Mouse (Mus musculus): ENCODE results near the gene Dkkl1. TPM values are rescaled to one million over a fixed set of nuclear protein-coding genes. Genes with fewer than 3 reads are reported as not detected.

The Dkkl1 gene
- total and polyA plus RNA-seq, 3 experiments: 9.2 to 32.0 TPM; not detected in 1

DNA sequence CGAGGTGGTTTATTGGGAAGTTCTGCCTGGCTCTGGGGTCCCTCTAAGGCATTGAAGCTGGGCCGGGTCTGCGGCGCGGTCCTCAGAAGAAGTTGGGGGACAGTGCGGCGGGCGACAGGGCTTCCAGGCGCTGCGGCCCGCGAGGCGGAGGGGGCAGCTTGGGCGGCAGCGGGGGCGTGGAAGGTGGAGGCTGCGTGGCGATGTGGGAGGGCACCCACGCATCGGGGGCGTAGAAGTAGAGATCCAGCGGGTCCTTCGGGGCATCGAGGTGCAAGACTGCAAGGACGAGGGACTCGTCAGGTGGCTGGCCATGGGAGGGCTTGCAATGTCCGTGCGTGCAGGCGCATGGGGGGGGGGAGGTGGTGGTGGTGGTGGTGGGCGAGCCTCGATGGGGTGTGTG, 35.6 kb downstream of the Dkkl1 start:
- no peaks in the 10 kb centered on the region for H3K36me3 ChIP-seq (ENCODE audit: control insufficient read depth in 1 of 2, insufficient read depth in 2 of 2, low read length in 2 of 2)
- no peaks in the 10 kb centered on the region for H3K79me2 ChIP-seq (ENCODE audit: control insufficient read depth, insufficient read depth, low read length, poor library complexity)
- no peak overlapping the region for H3K9ac ChIP-seq (ENCODE audit: control insufficient read depth, low read depth, low read length, poor library complexity, severe bottlenecking)
- no peaks in the 10 kb centered on the region for H3K27me3 ChIP-seq (ENCODE audit: control insufficient read depth in 1 of 2, insufficient read depth in 2 of 2, low read length in 2 of 2)
- H3K4me1 ChIP-seq (ENCODE audit: control insufficient read depth in 1 of 2, insufficient read depth in 2 of 2, low read length in 2 of 2): no peaks in the 10 kb centered on the region
- H3K4me3 ChIP-seq (ENCODE audit: control insufficient read depth in 1 of 2, insufficient read depth in 1 of 2, low read depth in 2 of 2, low read length in 2 of 2): no peak overlapping the region
- no peak overlapping the region for H3K27ac ChIP-seq (ENCODE audit: control insufficient read depth, low read depth, low read length)
- H3K9me3 ChIP-seq (replicated peaks; ENCODE audit: insufficient read depth, low read length): no peaks in the 10 kb centered on the region
- TF ChIP-seq RCOR1 (IDR thresholded peaks at IDR 0.05; ENCODE audit: low read depth, low read length) (no peak), CTCF (IDR thresholded peaks at IDR 0.05 in 2 of 3, conservative IDR thresholded peaks at IDR 0.05 in 1 of 3; ENCODE audit: control insufficient read depth in 1 of 3, insufficient read depth in 1 of 3, low read depth in 2 of 3, low read length in 3 of 3, poor library complexity in 1 of 3, severe bottlenecking in 1 of 3) (no peak), UBTF (IDR thresholded peaks at IDR 0.05; ENCODE audit: borderline replicate concordance, insufficient read depth, low read depth, low read length) (no peak), POLR2A (IDR thresholded peaks at IDR 0.05; ENCODE audit: control insufficient read depth in 1 of 2, insufficient read depth in 1 of 2, low read depth in 1 of 2, low read length in 2 of 2, poor library complexity in 1 of 2) (no peak)
- DNase-seq (ENCODE audit: low read depth, low spot score): no peak

DNA sequence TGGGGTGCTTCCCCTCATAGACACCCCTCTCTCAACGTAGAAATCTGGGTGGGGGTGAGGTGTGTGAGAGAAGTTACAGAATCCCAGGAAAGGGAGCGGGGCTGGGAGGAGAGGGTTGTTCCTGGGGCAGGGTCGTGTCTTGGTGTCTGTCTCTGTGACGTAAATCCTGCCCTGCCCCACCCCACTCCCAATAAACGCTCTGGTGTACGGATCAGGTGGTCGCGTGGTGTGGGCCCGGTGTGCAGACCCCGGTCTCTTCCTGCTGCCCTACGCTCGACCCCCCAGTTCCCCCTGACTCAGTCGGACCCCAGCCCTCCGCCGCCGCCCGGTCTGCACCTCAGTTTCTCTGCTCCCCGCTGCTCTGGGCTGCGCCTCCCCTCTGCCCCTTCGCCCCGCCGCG, 36.0 kb downstream of the Dkkl1 start:
- no peak for DNase-seq (ENCODE audit: low read depth, low spot score)
- H3K9ac ChIP-seq (ENCODE audit: control insufficient read depth, low read depth, low read length, poor library complexity, severe bottlenecking): no peak overlapping the region

DNA sequence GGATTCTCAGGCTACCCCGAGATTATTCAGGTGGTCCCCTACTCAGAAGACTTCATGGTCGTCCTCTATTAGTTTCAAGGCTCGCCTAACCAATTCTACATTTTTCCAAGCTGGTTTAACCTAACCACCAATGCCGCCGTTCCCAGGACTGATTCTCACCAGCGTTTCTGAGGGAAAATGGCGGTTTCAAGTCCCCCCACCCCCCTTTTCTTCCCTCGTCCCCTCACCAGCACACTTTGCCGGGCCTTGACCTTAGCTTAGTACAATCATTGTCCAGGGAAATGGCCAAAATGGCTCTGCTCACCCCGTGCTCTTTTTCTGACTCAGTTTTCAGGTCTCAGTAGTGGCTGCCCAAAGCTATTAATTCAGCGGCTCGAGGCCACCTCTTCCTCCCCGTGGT, 36.5 kb downstream of the Dkkl1 start:
- Histone ChIP-seq H3K36me3 (ENCODE audit: control insufficient read depth in 1 of 2, insufficient read depth in 2 of 2, low read length in 2 of 2) (no peaks in the 10 kb centered on the region), H3K79me2 (ENCODE audit: control insufficient read depth, insufficient read depth, low read length, poor library complexity) (no peaks in the 10 kb centered on the region), H3K9ac (ENCODE audit: control insufficient read depth, low read depth, low read length, poor library complexity, severe bottlenecking) (no peak overlapping the region), H3K27ac (ENCODE audit: control insufficient read depth, low read depth, low read length) (no peak overlapping the region), H3K9me3 (replicated peaks; ENCODE audit: insufficient read depth, low read length) (no peaks in the 10 kb centered on the region), H3K4me3 (ENCODE audit: control insufficient read depth in 1 of 2, insufficient read depth in 1 of 2, low read depth in 2 of 2, low read length in 2 of 2) (no peak overlapping the region), H3K4me1 (ENCODE audit: control insufficient read depth in 1 of 2, insufficient read depth in 2 of 2, low read length in 2 of 2) (no peaks in the 10 kb centered on the region), H3K27me3 (ENCODE audit: control insufficient read depth in 1 of 2, insufficient read depth in 2 of 2, low read length in 2 of 2) (no peaks in the 10 kb centered on the region)
- DNase-seq (ENCODE audit: low read depth, low spot score): no peak
- no peak for TF ChIP-seq CHD2 (IDR thresholded peaks at IDR 0.05; ENCODE audit: low read length)
- no peak for TF ChIP-seq RCOR1 (IDR thresholded peaks at IDR 0.05; ENCODE audit: low read depth, low read length)
- no peak for TF ChIP-seq ELF1 (IDR thresholded peaks at IDR 0.05; ENCODE audit: low read depth, low read length)
- no peak for TF ChIP-seq MXI1 (IDR thresholded peaks at IDR 0.05; ENCODE audit: low read depth, low read length)
- no peak for TF ChIP-seq NELFE (IDR thresholded peaks at IDR 0.05; ENCODE audit: low read depth, low read length)
- TF ChIP-seq GATA1 (IDR thresholded peaks at IDR 0.05; ENCODE audit: low read depth, low read length): no peak
- TF ChIP-seq JUND (IDR thresholded peaks at IDR 0.05; ENCODE audit: low read depth, low read length): no peak
- no peak for TF ChIP-seq POLR2AphosphoS5 (IDR thresholded peaks at IDR 0.05; ENCODE audit: borderline replicate concordance, low read depth, low read length)
- TF ChIP-seq ZNF384 (IDR thresholded peaks at IDR 0.05; ENCODE audit: low read depth, low read length): no peak
- no peak for TF ChIP-seq CTCF (IDR thresholded peaks at IDR 0.05 in 2 of 3, conservative IDR thresholded peaks at IDR 0.05 in 1 of 3; ENCODE audit: control insufficient read depth in 1 of 3, insufficient read depth in 1 of 3, low read depth in 2 of 3, low read length in 3 of 3, poor library complexity in 1 of 3, severe bottlenecking in 1 of 3)
- no peak for TF ChIP-seq ETS1 (IDR thresholded peaks at IDR 0.05; ENCODE audit: low read depth, low read length)
- TF ChIP-seq POLR2AphosphoS2 (IDR thresholded peaks at IDR 0.05; ENCODE audit: low read length): no peak
- no peak for TF ChIP-seq TCF12 (IDR thresholded peaks at IDR 0.05; ENCODE audit: low read depth, low read length)
- no peak for TF ChIP-seq KAT2A (conservative IDR thresholded peaks at IDR 0.05; ENCODE audit: low read depth, low read length)
- no peak for TF ChIP-seq USF2 (IDR thresholded peaks at IDR 0.05; ENCODE audit: borderline replicate concordance in 1 of 2, insufficient read depth in 1 of 2, low read depth in 1 of 2, low read length in 2 of 2)
- TF ChIP-seq MAX (IDR thresholded peaks at IDR 0.05; ENCODE audit: low read length): no peak
- no peak for TF ChIP-seq E2F4 (IDR thresholded peaks at IDR 0.05; ENCODE audit: borderline replicate concordance, low read depth, low read length)
- TF ChIP-seq MYC (IDR thresholded peaks at IDR 0.05; ENCODE audit: low read depth, low read length): no peak
- TF ChIP-seq MAFK (IDR thresholded peaks at IDR 0.05; ENCODE audit: borderline replicate concordance, low read depth, low read length): no peak

More for the DNA sequence above, 36.0 kb downstream of the Dkkl1 start:
- TF ChIP-seq NELFE (IDR thresholded peaks at IDR 0.05; ENCODE audit: low read depth, low read length): no peak
- no peak for TF ChIP-seq MAFK (IDR thresholded peaks at IDR 0.05; ENCODE audit: borderline replicate concordance, low read depth, low read length)
- TF ChIP-seq BHLHE40 (IDR thresholded peaks at IDR 0.05; ENCODE audit: borderline replicate concordance, low read depth, low read length): no peak
- no peak for TF ChIP-seq POLR2A (IDR thresholded peaks at IDR 0.05; ENCODE audit: control insufficient read depth in 1 of 2, insufficient read depth in 1 of 2, low read depth in 1 of 2, low read length in 2 of 2, poor library complexity in 1 of 2)
- H3K4me1 ChIP-seq (ENCODE audit: control insufficient read depth in 1 of 2, insufficient read depth in 2 of 2, low read length in 2 of 2): no peaks in the 10 kb centered on the region
- no peaks in the 10 kb centered on the region for H3K79me2 ChIP-seq (ENCODE audit: control insufficient read depth, insufficient read depth, low read length, poor library complexity)
- no peaks in the 10 kb centered on the region for H3K36me3 ChIP-seq (ENCODE audit: control insufficient read depth in 1 of 2, insufficient read depth in 2 of 2, low read length in 2 of 2)
- H3K27ac ChIP-seq (ENCODE audit: control insufficient read depth, low read depth, low read length): no peak overlapping the region
- no peaks in the 10 kb centered on the region for H3K9me3 ChIP-seq (replicated peaks; ENCODE audit: insufficient read depth, low read length)
- no peak overlapping the region for H3K4me3 ChIP-seq (ENCODE audit: control insufficient read depth in 1 of 2, insufficient read depth in 1 of 2, low read depth in 2 of 2, low read length in 2 of 2)
- no peaks in the 10 kb centered on the region for H3K27me3 ChIP-seq (ENCODE audit: control insufficient read depth in 1 of 2, insufficient read depth in 2 of 2, low read length in 2 of 2)
